ENCODE assay signal across 20 mouse cellular contexts in genomic region chr3:105496935-105497334, GRCm38 (mm10).
"Had no signal": no experiment of that assay in that cellular context is flagged by ENCODE, and none has a peak within 500 bp of the region (broad histone marks: within the 10 kb centered on the region; RNA-seq: fewer than 3 reads in every experiment).

No protein-coding gene starts in this region.

- DNase-seq: gastrocnemius, postnatal 14 days; gastrocnemius, postnatal 36 days; heart, adult 11 months; heart, adult 2 months; heart, postnatal 14 days; heart, postnatal 36 days; kidney, adult 11 months; kidney, adult 2 months; kidney, adult 9 months; kidney, postnatal 14 days; kidney, postnatal 36 days; layer of hippocampus, adult 9-11 months; layer of hippocampus, postnatal 36 days; left cerebral cortex, postnatal 4 days had no signal

- H3K27me3 ChIP-seq: heart, embryonic 15.5 days; hindbrain, embryonic 15.5 days; kidney, embryonic 15.5 days; liver, embryonic 12.5 days had no signal

- ATAC-seq: hindbrain, postnatal 0 days; intestine, embryonic 16.5 days; liver, embryonic 12.5 days had no signal
